ENCODE assay signal across 20 mouse cellular contexts in genomic region chr2:35694111-35694510, GRCm38 (mm10).
DNase-seq lines count a peak whose midpoint lies in the region; ATAC-seq lines count a peak whose summit lies in the region.
"Had no signal": no experiment of that assay in that cellular context is flagged by ENCODE, and none has a peak within 500 bp of the region (broad histone marks: within the 10 kb centered on the region; RNA-seq: fewer than 3 reads in every experiment).

No protein-coding gene starts in this region.

- H3K9me3 ChIP-seq in forebrain, embryonic 10.5 days = no peaks in the 10 kb centered on the region
- H3K9me3 ChIP-seq in forebrain, embryonic 16.5 days (ENCODE audit: control insufficient read depth, low read length) = no peaks in the 10 kb centered on the region
- no peaks in the 10 kb centered on the region for H3K9me3 ChIP-seq in heart, embryonic 15.5 days (replicated peaks)
- H3K9me3 ChIP-seq in midbrain, embryonic 10.5 days (replicated peaks) = no peaks in the 10 kb centered on the region
- no peaks in the 10 kb centered on the region for H3K9me3 ChIP-seq in midbrain, embryonic 13.5 days
- H3K9me3 ChIP-seq: kidney, embryonic 15.5 days; liver, embryonic 12.5 days had no signal

- H3K36me3 ChIP-seq in forebrain, embryonic 10.5 days (replicated peaks) = no peaks in the 10 kb centered on the region; the same call in 1 of the 2 replicates
- no peaks in the 10 kb centered on the region for H3K36me3 ChIP-seq in forebrain, embryonic 16.5 days (ENCODE audit: control insufficient read depth, insufficient read depth)
- H3K36me3 ChIP-seq in heart, embryonic 15.5 days = no peaks in the 10 kb centered on the region
- no peaks in the 10 kb centered on the region for H3K36me3 ChIP-seq in midbrain, embryonic 10.5 days
- H3K36me3 ChIP-seq in midbrain, embryonic 13.5 days = no peaks in the 10 kb centered on the region
- H3K36me3 ChIP-seq: kidney, embryonic 15.5 days; liver, embryonic 12.5 days had no signal

- WGBS in forebrain, embryonic 10.5 days = 59% methylated on average over 2 of the region's 2 CpGs
- 56% methylated on average over 2 of the region's 2 CpGs for WGBS in forebrain, embryonic 16.5 days
- WGBS in heart, embryonic 15.5 days = 29% methylated on average over 2 of the region's 2 CpGs
- 62% methylated on average over 2 of the region's 2 CpGs for WGBS in midbrain, embryonic 10.5 days
- 46% methylated on average over 2 of the region's 2 CpGs for WGBS in midbrain, embryonic 13.5 days

- no peak overlapping the region for H3K4me2 ChIP-seq in forebrain, embryonic 16.5 days (ENCODE audit: low read length)
- peak overlapping the region; percentile 57 for H3K4me2 ChIP-seq in heart, embryonic 15.5 days
- H3K4me2 ChIP-seq in midbrain, embryonic 13.5 days (replicated peaks) = no peak overlapping the region
- H3K4me2 ChIP-seq: kidney, embryonic 15.5 days; liver, embryonic 12.5 days; lung, embryonic 14.5 days had no signal

- ATAC-seq in forebrain, embryonic 16.5 days = no peak
- no peak for ATAC-seq in heart, embryonic 15.5 days (replicated peaks; ENCODE audit: insufficient number of reproducible peaks, insufficient read depth, low FRiP score, low read depth)
- ATAC-seq in midbrain, embryonic 13.5 days = no peak
- ATAC-seq: forebrain, postnatal 0 days; liver, embryonic 12.5 days had no signal

- H3K27ac ChIP-seq in forebrain, embryonic 10.5 days = 0 out of 2 replicates have a peak overlapping the region, but pooled peaks have one; percentile 16
- H3K27ac ChIP-seq in forebrain, embryonic 16.5 days (ENCODE audit: low read length) = no peak overlapping the region
- peak overlapping the region; percentile 81 for H3K27ac ChIP-seq in heart, embryonic 15.5 days
- peak overlapping the region; percentile 76; the same call in 1 of the 2 replicates for H3K27ac ChIP-seq in midbrain, embryonic 10.5 days (replicated peaks)
- no peak overlapping the region for H3K27ac ChIP-seq in midbrain, embryonic 13.5 days
- H3K27ac ChIP-seq: liver, embryonic 12.5 days had no signal

- intact Hi-C loops in heart, postnatal 25 days (cut with DNase I) = no loop called here

- H3K4me3 ChIP-seq in forebrain, embryonic 10.5 days = no peak overlapping the region
- no peak overlapping the region for H3K4me3 ChIP-seq in forebrain, embryonic 16.5 days (replicated peaks; ENCODE audit: low read length)
- H3K4me3 ChIP-seq in heart, embryonic 15.5 days = no peak overlapping the region
- H3K4me3 ChIP-seq in midbrain, embryonic 10.5 days = no peak overlapping the region
- no peak overlapping the region for H3K4me3 ChIP-seq in midbrain, embryonic 13.5 days (replicated peaks)
- H3K4me3 ChIP-seq: kidney, embryonic 15.5 days; liver, embryonic 12.5 days had no signal

- no peaks in the 10 kb centered on the region for H3K27me3 ChIP-seq in forebrain, embryonic 10.5 days (ENCODE audit: poor library complexity, severe bottlenecking)
- H3K27me3 ChIP-seq in forebrain, embryonic 16.5 days (replicated peaks; ENCODE audit: control insufficient read depth, insufficient read depth, low read length) = no peaks in the 10 kb centered on the region
- H3K27me3 ChIP-seq in heart, embryonic 15.5 days = no peaks in the 10 kb centered on the region
- H3K27me3 ChIP-seq in midbrain, embryonic 10.5 days (ENCODE audit: low read depth, poor library complexity, severe bottlenecking) = no peaks in the 10 kb centered on the region
- H3K27me3 ChIP-seq in midbrain, embryonic 13.5 days = no peaks in the 10 kb centered on the region
- H3K27me3 ChIP-seq: CH12.LX; kidney, embryonic 15.5 days; liver, embryonic 12.5 days had no signal

- H3K4me1 ChIP-seq in forebrain, embryonic 10.5 days = peaks cover 94% of the 10 kb centered on the region
- peaks cover 61% of the 10 kb centered on the region for H3K4me1 ChIP-seq in forebrain, embryonic 16.5 days (replicated peaks; ENCODE audit: control insufficient read depth, insufficient read depth, low read length)
- peaks cover 99% of the 10 kb centered on the region for H3K4me1 ChIP-seq in heart, embryonic 15.5 days (replicated peaks)
- peaks cover 88% of the 10 kb centered on the region for H3K4me1 ChIP-seq in midbrain, embryonic 10.5 days
- peaks cover 94% of the 10 kb centered on the region for H3K4me1 ChIP-seq in midbrain, embryonic 13.5 days (replicated peaks)

- no peak overlapping the region for H3K9ac ChIP-seq in forebrain, embryonic 16.5 days (replicated peaks; ENCODE audit: low read depth, low read length)
- no peak overlapping the region for H3K9ac ChIP-seq in heart, embryonic 15.5 days
- no peak overlapping the region for H3K9ac ChIP-seq in midbrain, embryonic 13.5 days (replicated peaks)
- H3K9ac ChIP-seq: forebrain, postnatal 0 days; kidney, embryonic 15.5 days; liver, embryonic 12.5 days; lung, embryonic 14.5 days had no signal

- DNase-seq in forebrain, embryonic 10.5 days (ENCODE audit: extremely low spot score, low spot score) = no peak
- DNase-seq in heart, postnatal 25 days (ENCODE audit: low spot score) = no peak
- DNase-seq in midbrain, embryonic 10.5 days (ENCODE audit: low spot score) = no peak
- DNase-seq in spleen, postnatal 36 days (ENCODE audit: low spot score in 2 of 2) = no peak
- DNase-seq: adrenal gland, adult 2 months; cerebellum, postnatal 25 days; forebrain, postnatal 0 days; gastrocnemius, postnatal 14 days; layer of hippocampus, postnatal 36 days; left cerebral cortex, postnatal 4 days; lung, embryonic 14.5 days; midbrain, embryonic 14.5 days; right cerebral cortex, adult 18-20 months; thymus, postnatal 25 days had no signal

Comparison
In these comparisons a context has a peak if more than half of its experiments do, and no peak if none do; other contexts are left out.
1. H3K27ac ChIP-seq: peak in forebrain, embryonic 10.5 days (single experiment), heart, embryonic 15.5 days (single experiment) and midbrain, embryonic 10.5 days (single experiment); none in forebrain, embryonic 16.5 days (single experiment) and midbrain, embryonic 13.5 days (single experiment).